Mouse (Mus musculus): ENCODE data around the gene Olfr364-ps1. TPM values are rescaled to one million over a fixed set of nuclear protein-coding genes. Genes with fewer than 3 reads are reported as not detected.

Olfr364-ps1 gene
- not detected in 2 replicates for polyA plus RNA-seq (2012; rRNA removed)

GRCm38 (mm10) chr2:37139022-37139421, at the start of gene Olfr364-ps1:
Gene Olfr364-ps1, plus strand, starts transcription at chr2:37139322.
- Histone ChIP-seq H3K27ac (ENCODE audit: insufficient read depth, low read length) (no peak within 1 kb of the TSS), H3K4me3 (ENCODE audit: insufficient read depth, low read length) (no peak within 1 kb of the TSS), H3K4me1 (ENCODE audit: control insufficient read depth, insufficient read depth, low read length) (no peaks in the 10 kb centered on the region)
- no peak for TF ChIP-seq POLR2A (IDR thresholded peaks at IDR 0.05; ENCODE audit: extremely low read depth, insufficient read depth, low read length)
- TF ChIP-seq CTCF (IDR thresholded peaks at IDR 0.05; ENCODE audit: extremely low read depth, insufficient read depth, low read length): no peak

GRCm38 (mm10) chr2:37117810-37118209, 21.3 kb upstream of the Olfr364-ps1 start, which contains the start of gene Olfr362:
Gene Olfr362, minus strand, starts transcription at chr2:37117910.
- Histone ChIP-seq H3K4me1 (ENCODE audit: control insufficient read depth, insufficient read depth, low read length) (no peaks in the 10 kb centered on the region), H3K27ac (ENCODE audit: insufficient read depth, low read length) (no peak within 1 kb of the TSS), H3K4me3 (ENCODE audit: insufficient read depth, low read length) (no peak within 1 kb of the TSS)
- TF ChIP-seq CTCF (IDR thresholded peaks at IDR 0.05; ENCODE audit: extremely low read depth, insufficient read depth, low read length) (no peak), POLR2A (IDR thresholded peaks at IDR 0.05; ENCODE audit: extremely low read depth, insufficient read depth, low read length) (no peak)

- Histone ChIP-seq H3K4me1 (ENCODE audit: control insufficient read depth, insufficient read depth, low read length) (no peaks in the 10 kb centered on the region), H3K4me3 (ENCODE audit: insufficient read depth, low read length) (no peak within 1 kb of the TSS), H3K27ac (ENCODE audit: insufficient read depth, low read length) (no peak within 1 kb of the TSS)
- TF ChIP-seq POLR2A (IDR thresholded peaks at IDR 0.05; ENCODE audit: extremely low read depth, insufficient read depth, low read length) (no peak), CTCF (IDR thresholded peaks at IDR 0.05; ENCODE audit: extremely low read depth, insufficient read depth, low read length) (no peak)
These were observed 48.8 kb downstream of the Olfr364-ps1 start, which contains the start of gene Olfr365 for GRCm38 (mm10) chr2:37187898-37188297. Gene Olfr365, plus strand, starts transcription at chr2:37188198.

Other genes with a start within 250 kb of the Olfr364-ps1 start
- gene Olfr353, start 246.4 kb upstream of the Olfr364-ps1 start, polyA plus RNA-seq (2012; rRNA removed): not detected in 2 replicates
- not detected in 2 replicates for gene Olfr354, start 233.6 kb upstream of the Olfr364-ps1 start, polyA plus RNA-seq (2012; rRNA removed)
- gene Olfr355, start 210.4 kb upstream of the Olfr364-ps1 start, polyA plus RNA-seq (2012; rRNA removed): not detected in 2 replicates
- not detected in 2 replicates for gene Olfr356, start 202.2 kb upstream of the Olfr364-ps1 start, polyA plus RNA-seq (2012; rRNA removed)
- not detected in 2 replicates for gene Olfr357, start 145.5 kb upstream of the Olfr364-ps1 start, polyA plus RNA-seq (2012; rRNA removed)
- not detected in 2 replicates for gene Olfr358, start 130.0 kb upstream of the Olfr364-ps1 start, polyA plus RNA-seq (2012; rRNA removed)
- not detected in 2 replicates for gene Olfr360, start 73.6 kb upstream of the Olfr364-ps1 start, polyA plus RNA-seq (2012; rRNA removed)
- not detected in 2 replicates for gene Olfr361, start 50.0 kb upstream of the Olfr364-ps1 start, polyA plus RNA-seq (2012; rRNA removed)
- not detected in 2 replicates for gene Olfr362, start 21.4 kb upstream of the Olfr364-ps1 start, polyA plus RNA-seq (2012; rRNA removed)
- gene Olfr365, start 48.9 kb downstream of the Olfr364-ps1 start, polyA plus RNA-seq (2012; rRNA removed): not detected in 2 replicates
- not detected in 2 replicates for gene Olfr366, start 72.3 kb downstream of the Olfr364-ps1 start, polyA plus RNA-seq (2012; rRNA removed)
- gene Olfr368, start 187.2 kb downstream of the Olfr364-ps1 start, polyA plus RNA-seq (2012; rRNA removed): not detected in 2 replicates
- 21.5 and 22.1 TPM in 2 replicates for gene Pdcl, start 220.0 kb downstream of the Olfr364-ps1 start, polyA plus RNA-seq (2012; rRNA removed)